8 mouse cellular contexts compared by ENCODE assay signal in genomic region chr11:70432048-70432894, GRCm38 (mm10). TPM values are rescaled to one million over a fixed set of nuclear protein-coding genes. Genes with fewer than 3 reads are reported as not detected.
DNase-seq lines count a peak whose midpoint lies in the region; ATAC-seq and TF ChIP-seq lines count a peak whose summit lies in the region.

Arrb2 (plus strand) TSS chr11:70432635.

- TF ChIP-seq POLR2A in lung, adult 2 months (IDR thresholded peaks at IDR 0.05; ENCODE audit: borderline replicate concordance, extremely low read depth, low read depth, low read length) = peak; percentile 75; the same call in 1 of the 2 replicates

- H3K4me2 ChIP-seq in forebrain, embryonic 15.5 days (replicated peaks) = peak within 1 kb of the TSS; percentile 73

- peaks cover 14% of the 10 kb centered on the region for H3K36me3 ChIP-seq in ES-E14 (ENCODE audit: control insufficient read depth, insufficient read depth, low read length, poor library complexity, severe bottlenecking)
- H3K36me3 ChIP-seq in forebrain, embryonic 15.5 days = peaks cover 14% of the 10 kb centered on the region

- no peaks in the 10 kb centered on the region for H3K9me3 ChIP-seq in ES-E14 (ENCODE audit: control insufficient read depth, insufficient read depth, low read depth, low read length)
- no peaks in the 10 kb centered on the region for H3K9me3 ChIP-seq in forebrain, embryonic 15.5 days

- 1% methylated on average over 72 of the region's 75 CpGs for WGBS in forebrain, embryonic 15.5 days
- under 1% methylated on average over 68 of the region's 75 CpGs for WGBS in lung, adult 2 months

- H3K9ac ChIP-seq in ES-E14 (ENCODE audit: insufficient read depth, low read depth, low read length, poor library complexity, severe bottlenecking) = peak within 1 kb of the TSS; percentile 83
- peak within 1 kb of the TSS; percentile 84 for H3K9ac ChIP-seq in forebrain, embryonic 15.5 days (replicated peaks)

- peak; percentile 76 for TF ChIP-seq CTCF in lung, adult 2 months (IDR thresholded peaks at IDR 0.05; ENCODE audit: insufficient read depth, low read length)

- no peaks in the 10 kb centered on the region for H3K27me3 ChIP-seq in forebrain, embryonic 15.5 days

- in situ Hi-C loops in ES-E14 (cut with MboI; ENCODE audit: low sequenced_read_pairs in 2 of 2, unreplicated experiment in 2 of 2) = no loop called here

- peak; percentile 96 for DNase-seq in ES-E14 (ENCODE audit: low read depth, low spot score)
- peak; percentile 99 for DNase-seq in cerebellum, adult 11-12 months
- peak; percentile 97 for DNase-seq in heart, postnatal 25 days (ENCODE audit: low spot score)
- peak; percentile 99 for DNase-seq in layer of hippocampus, adult 18-20 months (ENCODE audit: low spot score in 2 of 2)
- peak; percentile 97 for DNase-seq in lung, adult 2 months
- peak; percentile 99 to 100 for DNase-seq in thymus, adult 18-20 months

- peaks cover 2 to 13% of the 10 kb centered on the region in 2 experiments; a peak in 2 of 4 replicates for H3K4me1 ChIP-seq in ES-E14 (ENCODE audit: control insufficient read depth in 2 of 2, insufficient read depth in 2 of 2, low read length in 2 of 2, poor library complexity in 1 of 2)
- H3K4me1 ChIP-seq in forebrain, embryonic 15.5 days = peaks cover 29% of the 10 kb centered on the region
- peaks cover 6% of the 10 kb centered on the region for H3K4me1 ChIP-seq in lung, adult 2 months (ENCODE audit: control insufficient read depth, insufficient read depth, low read length)

- H3K27ac ChIP-seq in ES-E14 (ENCODE audit: insufficient read depth, low read depth, low read length, poor library complexity, severe bottlenecking) = no peak within 1 kb of the TSS; the same call in 1 of the 2 replicates
- peak within 1 kb of the TSS; percentile 94 for H3K27ac ChIP-seq in forebrain, embryonic 15.5 days (replicated peaks)

- ATAC-seq in forebrain, embryonic 15.5 days (replicated peaks) = peak; percentile 97
- peak; percentile 80 for ATAC-seq in neutrophil, adult 5-6 weeks (ENCODE audit: extremely low read depth, insufficient number of reproducible peaks, low FRiP score, poor library complexity, severe bottlenecking)

- peak within 1 kb of the TSS; percentile 84 to 96 for H3K4me3 ChIP-seq in ES-E14 (ENCODE audit: insufficient read depth in 1 of 2, low read depth in 1 of 2, low read length in 2 of 2, poor library complexity in 1 of 2, severe bottlenecking in 1 of 2)
- H3K4me3 ChIP-seq in forebrain, embryonic 15.5 days = peak within 1 kb of the TSS; percentile 73
- H3K4me3 ChIP-seq in lung, adult 2 months (replicated peaks; ENCODE audit: extremely low read depth, low read depth, low read length) = peak within 1 kb of the TSS; percentile 84

- intact Hi-C loops in heart, postnatal 25 days (cut with DNase I) = loop anchor here (5.0 kb wide), 2 partner anchors 170 to 325 kb away; no protein-coding TSS in a partner anchor

TF ChIP-seq in ES-E14, 5 proteins besides CTCF, POLR2A, EP300 and RAD21:
- TF ChIP-seq ZC3H11A (IDR thresholded peaks at IDR 0.05; ENCODE audit: borderline replicate concordance, low read depth, low read length) = no peak
- TF ChIP-seq ZNF384 (IDR thresholded peaks at IDR 0.05; ENCODE audit: low read depth, low read length) = peak; percentile 97
- 0 out of 2 replicates have a peak, but pooled peaks have one; percentile 51 for TF ChIP-seq HCFC1 (IDR thresholded peaks at IDR 0.05; ENCODE audit: borderline replicate concordance, insufficient read depth, low read length)
- TF ChIP-seq MAFK (IDR thresholded peaks at IDR 0.05; ENCODE audit: insufficient read depth, low read depth, low read length) = 0 out of 2 replicates have a peak, but pooled peaks have one; percentile 26
- TF ChIP-seq CHD2 (IDR thresholded peaks at IDR 0.05; ENCODE audit: low read depth, low read length) = no peak

RNA-seq across cellular contexts. Expression of gene Arrb2, which starts in this region (rescaled TPM):
- 30.6 and 43.1 TPM in 2 replicates for total RNA-seq in ES-E14 (2012; rRNA removed)
- 38.1 and 38.4 TPM in 2 replicates for polyA plus RNA-seq in forebrain, embryonic 15.5 days (2015; fragmentation: Nextera tagmentation; extraction: Ambion mirVana)
- total RNA-seq in heart, postnatal 25 days (2021) = 10 to 100 TPM in 1 of 2 experiments, 1 to 10 TPM in 1; 9.0 to 11.6 TPM
- 100 to 1,000 TPM in 1 of 2 experiments, 10 to 100 TPM in 1; 93.5 to 100 TPM for total RNA-seq in layer of hippocampus, adult 18-20 months (2021)
- 48.2 and 80.2 TPM in 2 replicates for polyA plus RNA-seq in lung, adult 2 months (2012; rRNA removed)
- 278 and 300 TPM in 2 replicates for total RNA-seq in neutrophil, adult 5-6 weeks (2017)
